Mouse (Mus musculus): ENCODE results near the gene Ms4a4c.
"Not testable (repeated sequence)": the region's sequence is repeated elsewhere in the genome, so short reads cannot be mapped to it uniquely, and the experiment has no call there.

The Ms4a4c gene

GRCm38 (mm10) chr19:11404527-11404926 lies at the start of gene Ms4a4c:
Ms4a4c (plus strand) TSS chr19:11404770.
- DNase-seq (ENCODE audit: inconsistent age in 2 of 2, low spot score in 1 of 2): no peak

GRCm38 (mm10) chr19:11355730-11356129 lies 48.8 kb upstream of the Ms4a4c start:
- DNase-seq (ENCODE audit: inconsistent age in 2 of 2, low spot score in 1 of 2): no peak

GRCm38 (mm10) chr19:11360106-11360505 lies 44.5 kb upstream of the Ms4a4c start:
- DNase-seq (ENCODE audit: inconsistent age in 2 of 2, low spot score in 1 of 2): no peak

GRCm38 (mm10) chr19:11362002-11362401 lies 42.6 kb upstream of the Ms4a4c start:
- DNase-seq (ENCODE audit: inconsistent age in 2 of 2, low spot score in 1 of 2): no peak

GRCm38 (mm10) chr19:11368310-11368709 lies 36.3 kb upstream of the Ms4a4c start:
- no peak for DNase-seq (ENCODE audit: inconsistent age in 2 of 2, low spot score in 1 of 2)

GRCm38 (mm10) chr19:11371181-11371580 lies 33.4 kb upstream of the Ms4a4c start:
- no peak for DNase-seq (ENCODE audit: inconsistent age in 2 of 2, low spot score in 1 of 2)

GRCm38 (mm10) chr19:11375273-11375672 lies 29.3 kb upstream of the Ms4a4c start, which contains the start of gene Ms4a4a:
Ms4a4a (plus strand) TSS chr19:11375523.
- no peak for DNase-seq (ENCODE audit: inconsistent age in 2 of 2, low spot score in 1 of 2)

- no peak for DNase-seq (ENCODE audit: inconsistent age in 2 of 2, low spot score in 1 of 2)
Measured at GRCm38 (mm10) chr19:11376399-11376798, 28.2 kb upstream of the Ms4a4c start.

GRCm38 (mm10) chr19:11387109-11387508 lies 17.5 kb upstream of the Ms4a4c start:
- no peak for DNase-seq (ENCODE audit: inconsistent age in 2 of 2, low spot score in 1 of 2)

- no peak for DNase-seq (ENCODE audit: inconsistent age in 2 of 2, low spot score in 1 of 2)
Measured at GRCm38 (mm10) chr19:11387685-11388084, 16.9 kb upstream of the Ms4a4c start.

- DNase-seq (ENCODE audit: inconsistent age in 2 of 2, low spot score in 1 of 2): no peak
Measured at GRCm38 (mm10) chr19:11388949-11389348, 15.6 kb upstream of the Ms4a4c start.

GRCm38 (mm10) chr19:11395769-11396168 lies 8.8 kb upstream of the Ms4a4c start:
- DNase-seq (ENCODE audit: inconsistent age in 2 of 2, low spot score in 1 of 2): no peak

- DNase-seq (ENCODE audit: inconsistent age in 2 of 2, low spot score in 1 of 2): no peak
Measured at GRCm38 (mm10) chr19:11407428-11407827, 2.9 kb downstream of the Ms4a4c start.

- no peak for DNase-seq (ENCODE audit: inconsistent age in 2 of 2, low spot score in 1 of 2)
Measured at GRCm38 (mm10) chr19:11408591-11408990, 4.0 kb downstream of the Ms4a4c start.

- DNase-seq (ENCODE audit: inconsistent age in 2 of 2, low spot score in 1 of 2): no peak
Measured at GRCm38 (mm10) chr19:11411640-11412039, 7.1 kb downstream of the Ms4a4c start.

GRCm38 (mm10) chr19:11414084-11414483 lies 9.5 kb downstream of the Ms4a4c start:
- DNase-seq (ENCODE audit: inconsistent age in 2 of 2, low spot score in 1 of 2): no peak

- DNase-seq (ENCODE audit: inconsistent age in 2 of 2, low spot score in 1 of 2): no peak
Measured at GRCm38 (mm10) chr19:11415581-11415980, 11.0 kb downstream of the Ms4a4c start.

GRCm38 (mm10) chr19:11418865-11419264 lies 14.3 kb downstream of the Ms4a4c start:
- DNase-seq (ENCODE audit: inconsistent age in 2 of 2, low spot score in 1 of 2): not testable (repeated sequence)

GRCm38 (mm10) chr19:11431209-11431608 lies 26.6 kb downstream of the Ms4a4c start:
- not testable (repeated sequence) for DNase-seq (ENCODE audit: inconsistent age in 2 of 2, low spot score in 1 of 2)

GRCm38 (mm10) chr19:11435058-11435834 lies 30.7 kb downstream of the Ms4a4c start:
- DNase-seq (ENCODE audit: inconsistent age in 2 of 2, low spot score in 1 of 2): no peak

- no peak for DNase-seq (ENCODE audit: inconsistent age in 2 of 2, low spot score in 1 of 2)
Measured at GRCm38 (mm10) chr19:11443338-11443737, 38.8 kb downstream of the Ms4a4c start, which contains the start of gene Ms4a4b. Ms4a4b (plus strand) TSS chr19:11443553.

- DNase-seq (ENCODE audit: inconsistent age in 2 of 2, low spot score in 1 of 2): no peak
Measured at GRCm38 (mm10) chr19:11443964-11444363, 39.4 kb downstream of the Ms4a4c start.

GRCm38 (mm10) chr19:11447238-11447637 lies 42.7 kb downstream of the Ms4a4c start:
- no peak for DNase-seq (ENCODE audit: inconsistent age in 2 of 2, low spot score in 1 of 2)

Data from adrenal gland, adult (tissue).